Comparison of ENCODE assay signal across 33 mouse cellular contexts in genomic region chr2:181342766-181343165, GRCm38 (mm10). TPM values are rescaled to one million over a fixed set of nuclear protein-coding genes. Genes with fewer than 3 reads are reported as not detected.
A peak's percentile ranks its signal among the peaks of the same experiment; 100 is the strongest.
DNase-seq lines count a peak whose midpoint lies in the region; ATAC-seq lines count a peak whose summit lies in the region.
"Had no signal": no experiment of that assay in that cellular context is flagged by ENCODE, and none has a peak within 500 bp of the region (broad histone marks: within the 10 kb centered on the region; RNA-seq: fewer than 3 reads in every experiment).

No protein-coding gene starts in this region.

- no peaks in the 10 kb centered on the region for H3K27me3 ChIP-seq in heart, embryonic 15.5 days
- no peaks in the 10 kb centered on the region for H3K27me3 ChIP-seq in hindbrain, embryonic 11.5 days (ENCODE audit: control insufficient read depth, insufficient read depth, low read length)
- H3K27me3 ChIP-seq: embryonic facial prominence, embryonic 13.5 days; hindbrain, embryonic 12.5 days; intestine, embryonic 15.5 days; liver, embryonic 12.5 days; midbrain, embryonic 13.5 days; neural tube, embryonic 13.5 days had no signal

- no peaks in the 10 kb centered on the region for H3K9me3 ChIP-seq in heart, embryonic 15.5 days (replicated peaks)
- H3K9me3 ChIP-seq in hindbrain, embryonic 11.5 days (ENCODE audit: control insufficient read depth, low read length), result no peaks in the 10 kb centered on the region
- H3K9me3 ChIP-seq: embryonic facial prominence, embryonic 13.5 days; hindbrain, embryonic 12.5 days; intestine, embryonic 15.5 days; liver, embryonic 12.5 days; midbrain, embryonic 13.5 days; neural tube, embryonic 13.5 days had no signal

- peak; percentile 46 to 51 for DNase-seq in heart, adult 18-20 months
- peak; percentile 19 to 30 for DNase-seq in heart, adult 9 months (ENCODE audit: low spot score in 2 of 2)
- DNase-seq in heart, postnatal 25 days (ENCODE audit: low spot score), result peak; percentile 13
- DNase-seq in urinary bladder, postnatal 10 days (ENCODE audit: low spot score), result no peak
- no peak for DNase-seq in hindbrain, embryonic 11.5 days (ENCODE audit: low spot score)
- no peak for DNase-seq in cerebellum, postnatal 14 days
- DNase-seq: adrenal gland, postnatal 14 days; cerebellum, adult 11-12 months; cerebellum, adult 9-11 months; gastrocnemius, postnatal 10 days; kidney, adult 2 months; kidney, postnatal 36 days; left cerebral cortex, postnatal 4 days; liver, postnatal 0 days; thymus, postnatal 36 days had no signal

- peak overlapping the region; percentile 62 for H3K27ac ChIP-seq in heart, embryonic 15.5 days
- H3K27ac ChIP-seq in hindbrain, embryonic 11.5 days (ENCODE audit: low read depth, low read length), result no peak overlapping the region
- H3K27ac ChIP-seq: embryonic facial prominence, embryonic 13.5 days; hindbrain, embryonic 12.5 days; hindbrain, postnatal 0 days; intestine, embryonic 15.5 days; layer of hippocampus, adult 2 months; left cerebral cortex, adult 2 months; liver, embryonic 12.5 days; macrophage; midbrain, embryonic 13.5 days; neural tube, embryonic 13.5 days had no signal

- peaks cover 14% of the 10 kb centered on the region for H3K4me1 ChIP-seq in heart, embryonic 15.5 days (replicated peaks)
- H3K4me1 ChIP-seq in hindbrain, embryonic 11.5 days (replicated peaks; ENCODE audit: control insufficient read depth, insufficient read depth, low read length), result no peaks in the 10 kb centered on the region
- H3K4me1 ChIP-seq: embryonic facial prominence, embryonic 13.5 days; hindbrain, embryonic 12.5 days; intestine, embryonic 15.5 days; liver, embryonic 12.5 days; midbrain, embryonic 13.5 days; neural tube, embryonic 13.5 days had no signal

- WGBS in heart, embryonic 15.5 days, result 36% methylated on average over 6 of the region's 6 CpGs
- WGBS in hindbrain, embryonic 11.5 days, result 96% methylated on average over 6 of the region's 6 CpGs

- H3K4me3 ChIP-seq in heart, embryonic 15.5 days, result no peak overlapping the region
- H3K4me3 ChIP-seq in hindbrain, embryonic 11.5 days (ENCODE audit: low read depth, low read length), result no peak overlapping the region
- H3K4me3 ChIP-seq: embryonic facial prominence, embryonic 13.5 days; hindbrain, embryonic 12.5 days; intestine, embryonic 15.5 days; layer of hippocampus, adult 2 months; left cerebral cortex, adult 2 months; liver, embryonic 12.5 days; midbrain, embryonic 13.5 days; neural tube, embryonic 13.5 days had no signal

- intact Hi-C loops in heart, postnatal 25 days (cut with DNase I), result no loop called here

- no peak overlapping the region for H3K9ac ChIP-seq in heart, embryonic 15.5 days
- H3K9ac ChIP-seq in hindbrain, embryonic 11.5 days (ENCODE audit: low read depth, low read length), result no peak overlapping the region
- H3K9ac ChIP-seq: embryonic facial prominence, embryonic 13.5 days; hindbrain, embryonic 12.5 days; intestine, embryonic 15.5 days; liver, embryonic 12.5 days; liver, postnatal 0 days; midbrain, embryonic 13.5 days; neural tube, embryonic 13.5 days had no signal

- peak; percentile 75; the same call in 1 of the 2 replicates for ATAC-seq in heart, embryonic 15.5 days (replicated peaks; ENCODE audit: insufficient number of reproducible peaks, insufficient read depth, low FRiP score, low read depth)
- no peak for ATAC-seq in hindbrain, embryonic 11.5 days (ENCODE audit: low FRiP score)
- ATAC-seq: CD4-positive, CD25-positive, alpha-beta regulatory T cell, adult 4 months; forebrain, embryonic 16.5 days; hindbrain, postnatal 0 days; intestine, embryonic 15.5 days; liver, embryonic 12.5 days; liver, postnatal 0 days; lung, postnatal 0 days; midbrain, embryonic 13.5 days had no signal

- H3K36me3 ChIP-seq in heart, embryonic 15.5 days, result peaks cover 49% of the 10 kb centered on the region
- H3K36me3 ChIP-seq in hindbrain, embryonic 11.5 days (ENCODE audit: control insufficient read depth, insufficient read depth, low read length), result peaks cover 14% of the 10 kb centered on the region; the same call in 1 of the 2 replicates

- no peak overlapping the region for H3K4me2 ChIP-seq in heart, embryonic 15.5 days
- no peak overlapping the region for H3K4me2 ChIP-seq in hindbrain, embryonic 11.5 days (replicated peaks; ENCODE audit: low read depth, low read length)
- H3K4me2 ChIP-seq: embryonic facial prominence, embryonic 13.5 days; hindbrain, embryonic 12.5 days; intestine, embryonic 15.5 days; liver, embryonic 12.5 days; midbrain, embryonic 13.5 days; neural tube, embryonic 13.5 days had no signal

RNA-seq across cellular contexts. Expression of gene Zgpat, which starts 22.0 kb away (rescaled TPM):
- 10 to 100 TPM; 15.3 to 18.0 TPM for total RNA-seq in heart, adult 18-20 months (2021)
- 24.1 and 32.2 TPM in 2 replicates for polyA plus RNA-seq in heart, embryonic 15.5 days (2015; fragmentation: Nextera tagmentation; extraction: Ambion mirVana)
- total RNA-seq in heart, postnatal 25 days (2021), result 10 to 100 TPM; 18.3 to 21.2 TPM
- 33.4 and 38.1 TPM in 2 replicates for polyA plus RNA-seq in hindbrain, embryonic 11.5 days (2014; fragmentation: Nextera tagmentation; extraction: Ambion mirVana)

RNA-seq across cellular contexts. Expression of gene Arfrp1, which starts 22.4 kb away (rescaled TPM):
- 10 to 100 TPM; 50.7 to 65.7 TPM for total RNA-seq in heart, adult 18-20 months (2021)
- polyA plus RNA-seq in heart, embryonic 15.5 days (2015; fragmentation: Nextera tagmentation; extraction: Ambion mirVana), result 53.2 and 59.4 TPM in 2 replicates
- 10 to 100 TPM; 54.3 to 54.9 TPM for total RNA-seq in heart, postnatal 25 days (2021)
- 51.6 and 55.2 TPM in 2 replicates for polyA plus RNA-seq in hindbrain, embryonic 11.5 days (2014; fragmentation: Nextera tagmentation; extraction: Ambion mirVana)

RNA-seq across cellular contexts. Expression of gene Rtel1, which starts 23.2 kb away (rescaled TPM):
- 10 to 100 TPM in 1 of 2 experiments, 1 to 10 TPM in 1; 7.2 to 11.3 TPM for total RNA-seq in heart, adult 18-20 months (2021)
- polyA plus RNA-seq in heart, embryonic 15.5 days (2015; fragmentation: Nextera tagmentation; extraction: Ambion mirVana), result 18.0 and 27.9 TPM in 2 replicates
- total RNA-seq in heart, postnatal 25 days (2021), result 10 to 100 TPM; 13.2 to 13.4 TPM
- polyA plus RNA-seq in hindbrain, embryonic 11.5 days (2014; fragmentation: Nextera tagmentation; extraction: Ambion mirVana), result 41.6 and 45.6 TPM in 2 replicates

RNA-seq across cellular contexts. Expression of gene Stmn3, which starts 28.5 kb away (rescaled TPM):
- under 1 TPM in 1 of 2 experiments, not detected in 1; 0.41 TPM for total RNA-seq in heart, adult 18-20 months (2021)
- polyA plus RNA-seq in heart, embryonic 15.5 days (2015; fragmentation: Nextera tagmentation; extraction: Ambion mirVana), result 0.89 and 13.4 TPM in 2 replicates
- under 1 TPM; 0.45 to 0.52 TPM for total RNA-seq in heart, postnatal 25 days (2021)
- 426 and 432 TPM in 2 replicates for polyA plus RNA-seq in hindbrain, embryonic 11.5 days (2014; fragmentation: Nextera tagmentation; extraction: Ambion mirVana)
- total RNA-seq: common myeloid progenitor, adult 5-6 weeks; granulocyte monocyte progenitor cell, adult 5-6 weeks; megakaryocyte-erythroid progenitor cell, adult 5-6 weeks had no signal
- polyA plus RNA-seq: CD4-positive, CD25-positive, alpha-beta regulatory T cell, adult 4 months; liver, postnatal 0 days; macrophage; testis, adult 2 months had no signal

RNA-seq across cellular contexts. Expression of gene Lime1, which starts 37.1 kb away (rescaled TPM):
- 1 to 10 TPM; 3.3 to 6.3 TPM for total RNA-seq in heart, adult 18-20 months (2021)
- 12.0 and 18.9 TPM in 2 replicates for polyA plus RNA-seq in heart, embryonic 15.5 days (2015; fragmentation: Nextera tagmentation; extraction: Ambion mirVana)
- total RNA-seq in heart, postnatal 25 days (2021), result 1 to 10 TPM; 7.0 to 7.4 TPM
- 20.2 and 20.9 TPM in 2 replicates for polyA plus RNA-seq in hindbrain, embryonic 11.5 days (2014; fragmentation: Nextera tagmentation; extraction: Ambion mirVana)

Comparison
In these comparisons a context has a peak if more than half of its experiments do, and no peak if none do; other contexts are left out.
1. DNase-seq: peak in heart, adult 18-20 months (2 of 2), heart, adult 9 months (2 of 2) and heart, postnatal 25 days (single experiment); none in urinary bladder, postnatal 10 days (single experiment), hindbrain, embryonic 11.5 days (single experiment) and cerebellum, postnatal 14 days (0 of 2).